Mouse (Mus musculus) thymus, adult 2 months (tissue): ENCODE measurements around the gene Dag1. TPM values are rescaled to one million over a fixed set of nuclear protein-coding genes. Genes with fewer than 3 reads are reported as not detected.
"Not testable (repeated sequence)": the region's sequence is repeated elsewhere in the genome, so short reads cannot be mapped to it uniquely, and the experiment has no call there.

Experiments used
- DNase-seq: peaks from one replicate; pipeline ENCODE4 v3.0.0; 2021
- H3K27ac ChIP-seq: fragments of 200-500 bp; 2 replicates; pipeline ENCODE4 v1.5.1; 2012; ENCODE audit warnings: low read length, control low read depth; ENCODE audit not compliant: control insufficient read depth, insufficient read depth
- H3K27me3 ChIP-seq: fragments of 200-500 bp; 2 replicates; pipeline ENCODE4 v1.6.1; 2012; ENCODE audit warnings: mild to moderate bottlenecking, low read length, moderate library complexity, mixed read lengths; ENCODE audit not compliant: control insufficient read depth, insufficient read depth
- H3K36me3 ChIP-seq: fragments of 200-500 bp; 2 replicates; pipeline ENCODE4 v1.6.1; 2012; ENCODE audit warnings: mild to moderate bottlenecking, low read length, moderate library complexity; ENCODE audit not compliant: control insufficient read depth, insufficient read depth
- H3K4me1 ChIP-seq: fragments of 200-500 bp; replicated peaks from 2 replicates; pipeline ENCODE4 v1.6.1; 2012; ENCODE audit warnings: low read length; ENCODE audit not compliant: control insufficient read depth, insufficient read depth
- H3K4me3 ChIP-seq: fragments of 200-500 bp; 2 replicates; pipeline ENCODE4 v1.5.1; 2012; ENCODE audit warnings: mild to moderate bottlenecking, low read length, control low read depth, moderate library complexity; ENCODE audit not compliant: control insufficient read depth, insufficient read depth
- CTCF ChIP-seq: fragments of 200-500 bp; IDR thresholded peaks from 2 replicates; pipeline ENCODE4 v1.5.1; 2012; ENCODE audit warnings: mild to moderate bottlenecking, control low read depth, low read length, moderate library complexity, borderline replicate concordance; ENCODE audit not compliant: control insufficient read depth, poor library complexity, insufficient read depth; ENCODE audit errors: extremely low read depth
- POLR2A ChIP-seq: fragments of 200-500 bp; IDR thresholded peaks from 2 replicates; pipeline ENCODE4 v1.6.1; 2012; ENCODE audit warnings: mild to moderate bottlenecking, low read length, control low read depth, moderate library complexity; ENCODE audit not compliant: control insufficient read depth, poor library complexity, insufficient read depth; ENCODE audit errors: extremely low read depth
- WGBS: fragments of 180-500 bp; shearing (Covaris S2); methylation state at CpG from one replicate; pipeline ENCODE4 v1.1.7; 2018; 5-methylcytosine and 5-hydroxymethylcytosine counted together
- polyA plus RNA-seq: library from polyadenylated mRNA; depleted of rRNA; stranded (reverse); fragments of >200 nt; gene quantifications from 2 replicates; pipeline ENCODE4 v1.2.3, GENCODE M21; 2012

Gene Dag1
- polyA plus RNA-seq, 1 experiment = 27.0 TPM

- no peak for DNase-seq
- no peak overlapping the region for H3K27ac ChIP-seq
- H3K4me3 ChIP-seq = no peak overlapping the region
- no peaks in the 10 kb centered on the region for H3K27me3 ChIP-seq
- H3K36me3 ChIP-seq = no peaks in the 10 kb centered on the region
- H3K4me1 ChIP-seq = peaks cover 9% of the 10 kb centered on the region
- TF ChIP-seq CTCF = no peak
- no peak for TF ChIP-seq POLR2A
- WGBS = 94% methylated on average over 4 of the region's 4 CpGs
Observed at GRCm38 (mm10) chr9:108304716-108305115, 41.0 kb upstream of the Dag1 start.

- Histone ChIP-seq H3K4me1 (peaks cover 7% of the 10 kb centered on the region), H3K36me3 (no peaks in the 10 kb centered on the region), H3K4me3 (no peak overlapping the region), H3K27me3 (no peaks in the 10 kb centered on the region), H3K27ac (no peak overlapping the region)
- TF ChIP-seq POLR2A = no peak
- TF ChIP-seq CTCF = no peak
- no peak for DNase-seq
- 94% methylated on average over 3 of the region's 3 CpGs for WGBS
Observed at GRCm38 (mm10) chr9:108301853-108302252, 38.1 kb upstream of the Dag1 start.

GRCm38 (mm10) chr9:108296453-108297355 lies 32.9 kb upstream of the Dag1 start, which contains the start of gene Amt:
TSS of gene Amt (plus strand) at chr9:108296853.
- Histone ChIP-seq H3K27me3 (no peaks in the 10 kb centered on the region), H3K27ac (no peak within 1 kb of the TSS)
- 88% methylated on average over 18 of the region's 18 CpGs for WGBS

DNA sequence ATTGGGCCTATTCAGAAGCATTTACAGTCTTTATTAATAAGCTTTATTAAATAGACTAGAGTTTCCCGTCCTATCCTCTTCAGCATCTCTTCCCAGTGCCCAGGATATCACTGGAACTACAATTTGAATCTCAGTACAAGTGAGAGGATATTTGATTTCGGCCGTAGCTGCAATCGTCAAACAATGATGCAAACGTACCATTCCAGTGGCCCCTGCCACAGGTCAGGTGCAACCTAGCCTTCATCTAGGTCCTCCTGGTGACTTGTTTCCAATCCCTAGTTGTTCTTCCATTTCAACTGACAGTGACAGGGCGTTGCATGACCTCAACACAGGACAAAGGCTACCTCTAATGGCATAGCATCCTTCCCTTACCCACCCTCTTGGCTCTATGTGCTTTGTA lies 27.0 kb upstream of the Dag1 start:
- H3K4me1 ChIP-seq = 0 out of 2 replicates have a peak, but pooled peaks cover 2% of the 10 kb centered on the region
- H3K36me3 ChIP-seq = no peaks in the 10 kb centered on the region
- no peaks in the 10 kb centered on the region for H3K27me3 ChIP-seq
- H3K4me3 ChIP-seq = no peak overlapping the region
- 78% methylated on average over 6 of the region's 6 CpGs for WGBS
- TF ChIP-seq POLR2A (no peak), CTCF (no peak)
- no peak overlapping the region for H3K27ac ChIP-seq
- no peak for DNase-seq

More at GRCm38 (mm10) chr9:108296453-108297355, 32.9 kb upstream of the Dag1 start, which contains the start of gene Amt:
- Histone ChIP-seq H3K4me3 (no peak within 1 kb of the TSS), H3K36me3 (no peaks in the 10 kb centered on the region), H3K4me1 (no peaks in the 10 kb centered on the region)
- TF ChIP-seq CTCF (no peak), POLR2A (no peak)
- no peak for DNase-seq

DNA sequence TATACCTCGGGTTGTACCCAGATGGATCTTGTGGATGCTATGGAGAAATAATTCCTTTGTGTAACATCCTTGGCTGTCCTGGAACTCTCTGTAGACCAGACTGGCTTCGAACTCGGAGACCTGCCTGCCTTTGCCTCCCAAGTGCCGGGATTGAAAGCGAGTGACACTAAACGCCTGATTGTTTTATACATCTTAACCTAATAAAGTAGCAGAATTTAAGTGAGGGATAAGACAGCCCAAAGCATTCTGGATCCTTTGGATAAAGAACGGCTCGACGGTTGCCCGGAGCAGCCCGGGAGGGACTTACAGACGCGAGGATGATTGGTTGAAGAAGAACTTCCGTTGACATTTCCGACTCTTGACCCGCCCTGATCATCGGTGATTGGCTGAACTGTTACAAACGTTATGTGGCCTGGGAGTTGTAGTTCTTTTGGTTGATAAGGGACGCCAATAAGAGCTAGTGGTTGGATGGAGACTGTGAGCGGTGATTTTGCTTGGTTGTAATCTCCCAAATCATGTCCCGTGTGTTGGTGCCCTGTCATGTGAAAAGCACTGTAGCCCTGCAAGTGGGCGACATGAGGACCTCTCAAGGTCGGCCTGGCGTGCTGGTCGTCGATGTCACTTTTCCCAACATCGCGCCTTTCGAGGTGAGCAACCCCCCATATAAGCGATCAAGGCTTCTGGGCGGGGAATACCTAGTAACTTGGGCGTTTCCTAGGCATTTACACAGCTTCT lies 26.4 kb upstream of the Dag1 start, which contains the start of gene Nicn1:
Gene Nicn1, plus strand, starts transcription at position 414 of the 735 bp plus-strand sequence.
- Histone ChIP-seq H3K4me1 (0 out of 2 replicates have a peak, but pooled peaks cover 2% of the 10 kb centered on the region), H3K27ac (no peak within 1 kb of the TSS), H3K4me3 (peak within 1 kb of the TSS; percentile 60), H3K36me3 (no peaks in the 10 kb centered on the region), H3K27me3 (no peaks in the 10 kb centered on the region)
- no peak for TF ChIP-seq CTCF
- peak; percentile 60; the same call in 1 of the 2 replicates for TF ChIP-seq POLR2A
- DNase-seq = peak; percentile 89
- 2% methylated on average over 32 of the region's 32 CpGs for WGBS

DNA sequence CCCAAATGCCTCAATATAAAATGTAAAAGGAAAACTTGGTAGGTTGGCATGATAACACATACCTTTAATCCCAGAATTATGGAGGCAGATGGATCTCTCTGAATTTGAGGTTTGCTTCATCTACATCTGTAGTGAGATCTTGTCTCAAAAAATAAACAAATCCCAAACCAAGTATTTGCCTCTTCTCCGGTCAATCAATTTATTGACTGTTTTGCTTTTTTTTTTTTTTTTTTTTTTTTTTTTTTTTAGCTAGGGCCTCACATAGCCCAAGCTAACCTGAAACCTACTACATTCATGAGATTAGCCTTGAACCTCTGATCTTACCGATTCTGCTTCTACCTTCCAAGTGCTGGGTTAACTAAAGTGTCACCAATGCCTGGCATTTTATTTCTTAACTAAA lies 25.6 kb upstream of the Dag1 start:
- no peak for TF ChIP-seq CTCF
- no peak for TF ChIP-seq POLR2A
- no peaks in the 10 kb centered on the region for H3K36me3 ChIP-seq
- 0 out of 2 replicates have a peak, but pooled peaks cover 2% of the 10 kb centered on the region for H3K4me1 ChIP-seq
- no peaks in the 10 kb centered on the region for H3K27me3 ChIP-seq
- no peak overlapping the region for H3K27ac ChIP-seq
- DNase-seq = no peak
- 73% methylated on average over 2 of the region's 2 CpGs for WGBS
- H3K4me3 ChIP-seq = no peak overlapping the region

DNA sequence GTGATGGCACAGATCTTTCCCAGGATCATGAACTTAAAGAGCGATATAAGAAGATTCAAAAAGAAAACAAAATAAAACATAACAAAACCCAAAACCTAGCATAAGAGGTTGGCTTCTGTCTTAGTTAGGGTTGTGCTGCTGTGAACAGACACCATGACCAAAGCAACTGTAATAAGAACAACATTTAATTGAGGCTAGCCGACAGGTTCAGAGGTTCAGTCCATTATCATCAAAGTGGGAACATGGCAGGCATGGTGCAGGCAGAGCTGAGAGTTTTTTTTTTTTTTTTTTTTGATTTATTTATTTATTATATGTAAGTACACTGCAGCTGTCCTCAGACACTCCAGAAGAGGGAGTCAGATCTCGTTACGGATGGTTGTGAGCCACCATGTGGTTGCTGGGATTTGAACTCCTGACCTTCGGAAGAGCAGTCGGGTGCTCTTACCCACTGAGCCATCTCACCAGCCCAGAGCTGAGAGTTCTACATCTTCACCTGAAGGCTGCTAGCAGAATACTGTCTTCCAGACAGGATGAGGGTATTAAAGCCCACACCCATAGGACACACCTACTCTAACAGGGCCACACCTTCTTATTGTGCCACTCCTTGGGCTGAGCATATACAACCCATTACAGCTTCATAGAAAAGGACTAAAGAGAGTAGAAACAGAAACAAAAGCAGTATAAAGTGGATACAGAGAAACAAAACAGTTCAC lies 23.9 kb upstream of the Dag1 start:
- not testable (repeated sequence) for H3K4me3 ChIP-seq, DNase-seq, H3K4me1 ChIP-seq, H3K27ac ChIP-seq, H3K36me3 ChIP-seq, H3K27me3 ChIP-seq
- WGBS = 74% methylated on average over 6 of the region's 6 CpGs
